Mouse (Mus musculus) mouse embryonic stem cell (cell line): ENCODE data around the gene Vwa3a.

Experiments
- in situ Hi-C, 2 experiments: fragments of 300-500 bp; cut with MboI; formaldehyde crosslinking; loops; 1 replicate in 1 of 2; 3 replicates in 1 of 2; pipeline ENCODE4 v1.14.3; 2019 to 2020; ENCODE audit warnings: low sequenced_read_pairs in 2 of 2, low pct_unique_long_range_greater_than_20kb in 1 of 2, mixed read lengths in 1 of 2; ENCODE audit not compliant: unreplicated experiment in 1 of 2

Gene Vwa3a

DNA sequence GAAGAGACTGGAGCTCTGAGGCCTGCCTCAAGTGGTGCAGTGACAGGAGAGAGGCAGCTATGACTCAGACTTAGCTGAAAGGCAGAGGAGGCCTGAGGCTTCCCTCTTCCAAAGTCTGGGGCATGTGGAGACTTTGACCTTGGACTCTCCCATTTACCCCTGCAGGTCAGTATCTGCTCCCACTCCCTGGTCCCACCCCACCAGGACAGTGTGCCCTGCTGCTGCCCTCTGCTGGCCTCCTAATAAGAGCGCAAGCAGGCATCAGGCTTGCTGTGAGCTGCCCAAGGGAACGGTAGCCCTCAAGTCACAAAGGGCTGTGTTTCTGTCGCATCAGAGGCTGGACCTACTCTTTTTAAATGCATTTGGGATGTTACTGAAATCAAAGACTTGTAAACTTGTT lies 87.3 kb downstream of the Vwa3a start:
- in situ Hi-C loops = loop anchor here in 1 of 2 experiments (25.0 kb wide), 1 partner anchor 286 kb away; no protein-coding TSS in a partner anchor

DNA sequence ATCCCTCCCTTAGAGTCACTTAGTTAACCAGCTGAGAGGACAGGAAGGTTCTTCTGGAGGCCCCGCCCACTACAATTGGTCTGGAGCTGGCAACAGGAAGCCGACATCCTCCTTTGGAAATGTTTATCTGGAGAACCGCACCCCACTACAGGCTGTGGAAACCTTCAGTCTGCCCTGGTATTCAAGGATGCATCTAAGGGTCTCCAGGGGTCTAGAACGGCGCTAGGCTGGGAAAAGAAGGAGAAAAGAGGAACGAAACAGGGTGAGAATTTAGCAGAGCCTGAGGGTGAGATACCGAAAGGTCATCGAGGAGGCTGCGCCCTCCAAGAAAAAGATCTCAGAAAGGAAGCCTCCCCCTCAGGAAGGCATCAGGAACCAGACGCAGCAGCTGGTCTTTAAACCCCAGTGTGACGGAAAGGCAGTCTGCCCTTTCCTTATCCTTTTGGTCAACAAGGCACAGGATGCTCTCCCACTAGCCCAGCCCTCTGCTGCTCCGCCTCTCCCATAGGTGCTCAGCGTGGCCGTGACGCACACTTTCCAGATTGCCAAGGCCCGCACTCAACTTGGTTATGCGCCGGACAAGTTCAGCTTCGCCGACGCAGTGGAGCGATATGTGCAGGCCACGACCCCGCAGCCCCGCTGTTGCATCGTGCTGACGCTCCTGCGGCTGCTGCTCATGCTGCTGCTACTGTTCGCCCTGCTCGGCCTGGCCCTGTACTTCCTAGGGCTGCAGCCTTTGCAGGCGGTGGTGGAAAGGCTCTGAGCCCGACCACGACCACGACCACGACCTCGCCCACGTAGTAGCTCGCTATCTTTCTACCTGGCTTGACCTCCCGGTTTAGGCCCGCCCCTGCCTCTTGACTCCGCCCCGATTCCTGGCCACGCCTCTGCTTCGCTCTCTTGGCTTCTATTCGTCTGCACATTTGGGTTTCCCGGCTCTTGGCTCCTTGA lies 91.6 kb downstream of the Vwa3a start:
- in situ Hi-C loops = loop anchor here in 1 of 2 experiments (25.0 kb wide), 1 partner anchor 282 kb away; no protein-coding TSS in a partner anchor

DNA sequence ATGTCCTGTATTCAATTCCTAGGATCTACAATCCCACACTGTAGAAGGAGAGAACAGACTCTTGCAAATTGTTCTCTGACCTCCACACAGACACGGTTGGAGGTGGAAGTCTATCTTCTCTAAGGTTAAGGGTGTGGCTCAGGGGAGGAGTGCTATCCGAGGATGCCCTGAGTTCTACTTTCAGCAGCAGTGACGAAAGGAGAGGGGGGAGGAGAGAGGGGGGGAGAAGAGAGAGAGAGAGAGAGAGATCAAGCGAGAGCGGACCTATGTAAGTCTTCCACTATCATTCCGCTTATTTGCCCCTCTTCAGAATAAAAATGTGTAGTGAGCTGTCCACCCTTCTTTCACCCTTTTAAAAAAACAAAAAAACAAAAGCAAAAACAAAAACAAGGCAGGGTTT lies 95.3 kb downstream of the Vwa3a start:
- in situ Hi-C loops = loop anchor here in 1 of 2 experiments (25.0 kb wide), 1 partner anchor 278 kb away; no protein-coding TSS in a partner anchor

DNA sequence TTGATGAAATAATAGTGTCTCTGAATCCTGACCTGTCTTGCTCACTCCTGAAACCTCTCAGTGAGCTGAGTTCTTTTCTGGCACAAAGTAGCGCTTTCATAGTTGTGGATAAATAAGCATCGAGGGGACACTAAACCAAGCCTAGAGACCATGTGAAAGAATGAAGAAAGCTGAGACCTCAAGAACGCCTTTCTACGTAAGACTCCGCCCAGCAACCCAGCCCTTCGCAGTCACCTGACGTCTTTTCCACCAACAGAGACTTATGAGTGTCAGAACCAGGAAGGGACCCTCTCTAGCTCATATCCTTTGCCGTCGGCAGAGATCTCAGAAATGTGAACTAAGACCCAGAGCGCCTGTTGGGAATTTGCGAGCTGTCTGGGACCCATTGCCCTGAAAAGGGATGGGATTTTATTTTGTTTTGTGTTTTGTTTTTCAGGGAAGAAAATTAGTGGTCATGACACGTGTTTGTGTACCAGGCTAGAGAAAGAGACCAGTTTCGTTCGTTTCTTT lies 95.8 kb downstream of the Vwa3a start:
- in situ Hi-C loops = loop anchor here (5.0 to 25.0 kb wide), 2 partner anchors 77 to 277 kb away; no protein-coding TSS in a partner anchor

DNA sequence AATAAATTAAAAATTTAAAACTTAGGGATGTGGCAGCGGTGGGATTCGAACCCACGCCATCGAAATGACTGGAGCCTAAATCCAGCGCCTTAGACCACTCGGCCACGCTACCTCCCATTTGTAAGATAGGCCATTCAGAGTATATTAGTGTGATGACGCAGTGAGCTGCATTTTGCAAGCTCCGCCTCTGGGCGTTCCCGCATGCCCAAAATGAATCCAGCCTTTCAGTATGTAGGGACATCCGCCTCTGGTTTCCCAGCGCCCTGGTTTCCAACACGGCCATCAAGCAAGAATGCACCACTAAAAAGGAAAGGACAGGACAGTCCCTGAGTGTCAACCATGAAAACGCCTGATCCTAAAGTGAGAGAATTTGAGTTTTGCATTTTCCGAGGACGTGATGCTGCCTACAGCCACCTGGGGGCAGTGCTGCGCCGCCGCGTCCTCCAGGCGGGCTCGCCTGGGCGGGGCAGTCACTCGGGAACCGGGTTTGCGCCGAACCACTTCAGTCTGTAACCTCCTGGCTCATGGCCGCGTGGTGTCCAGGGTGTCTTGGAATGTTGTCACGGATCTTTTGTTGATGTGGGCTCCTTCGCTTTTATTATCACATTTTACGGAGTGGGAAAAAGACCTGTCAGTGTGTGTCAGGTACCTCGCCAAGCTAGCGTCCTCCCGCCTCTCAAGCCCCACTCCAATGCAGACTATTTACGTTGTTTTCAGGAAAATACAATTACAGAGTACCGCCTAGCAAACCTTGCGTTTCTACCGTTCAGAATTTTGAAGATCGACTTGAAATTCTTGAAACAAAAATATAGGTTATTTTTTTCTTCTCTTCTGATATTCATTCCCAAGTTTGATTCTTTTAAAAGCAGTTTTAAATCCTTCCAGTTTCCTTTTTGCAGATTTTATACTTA lies 96.6 kb downstream of the Vwa3a start:
- in situ Hi-C loops = loop anchor here (5.0 to 25.0 kb wide), 2 partner anchors 77 to 277 kb away; no protein-coding TSS in a partner anchor

DNA sequence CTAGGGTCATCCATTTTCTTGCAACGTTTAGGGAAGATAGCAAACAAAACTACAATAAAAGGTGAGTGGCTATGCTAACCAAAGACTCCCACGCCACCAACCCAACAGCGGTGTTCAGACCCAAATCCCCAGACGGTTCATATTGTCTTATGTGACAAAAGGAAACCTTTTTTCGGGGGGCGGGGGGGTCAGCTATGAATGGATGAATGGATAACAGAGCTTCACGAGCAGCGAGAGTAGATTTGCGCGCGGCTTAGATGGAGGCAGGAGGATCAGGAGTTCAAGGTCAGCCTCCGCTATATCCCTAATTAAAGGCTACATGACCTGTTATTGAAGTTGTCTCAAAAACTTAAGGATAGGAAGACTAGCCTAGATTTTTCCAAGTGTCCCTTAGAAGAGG lies 97.2 kb downstream of the Vwa3a start:
- in situ Hi-C loops = loop anchor here (5.0 to 25.0 kb wide), 2 partner anchors 76 to 276 kb away; no protein-coding TSS in a partner anchor

DNA sequence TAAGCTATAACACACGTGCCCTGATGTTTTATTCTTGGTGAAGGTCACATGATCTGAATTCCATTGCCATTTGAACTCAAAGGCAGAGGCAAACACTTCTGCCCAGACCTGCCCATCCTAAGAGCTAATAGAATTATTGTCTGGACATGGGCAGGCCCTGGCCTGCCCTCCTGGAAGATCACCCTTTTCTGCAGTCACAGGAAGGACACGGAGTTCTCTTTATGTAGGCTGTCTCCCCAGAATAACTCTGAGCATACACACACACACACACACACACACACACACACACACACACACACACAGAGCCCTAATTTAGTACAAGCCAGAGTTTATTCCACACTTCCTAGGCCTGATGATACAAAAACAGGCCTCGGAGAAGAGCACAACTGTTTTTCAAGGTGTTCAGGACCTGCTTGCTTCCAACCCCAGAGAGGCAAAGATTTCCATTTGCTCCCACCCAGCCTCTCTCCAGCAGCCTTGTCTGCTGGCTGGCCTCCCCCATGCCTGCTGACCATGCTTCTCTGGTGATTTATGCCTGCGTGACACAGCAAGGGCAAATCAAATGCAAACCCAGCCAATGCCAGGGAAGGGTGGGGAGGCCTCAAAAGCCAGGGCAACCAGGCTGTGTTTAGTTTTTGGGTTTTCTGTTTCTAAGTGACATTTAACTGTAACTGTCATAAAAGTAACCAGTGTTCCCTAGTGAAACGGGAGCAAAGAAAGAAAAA lies 99.5 kb downstream of the Vwa3a start:
- in situ Hi-C loops = loop anchor here (5.0 to 25.0 kb wide), 2 partner anchors 74 to 274 kb away; no protein-coding TSS in a partner anchor

DNA sequence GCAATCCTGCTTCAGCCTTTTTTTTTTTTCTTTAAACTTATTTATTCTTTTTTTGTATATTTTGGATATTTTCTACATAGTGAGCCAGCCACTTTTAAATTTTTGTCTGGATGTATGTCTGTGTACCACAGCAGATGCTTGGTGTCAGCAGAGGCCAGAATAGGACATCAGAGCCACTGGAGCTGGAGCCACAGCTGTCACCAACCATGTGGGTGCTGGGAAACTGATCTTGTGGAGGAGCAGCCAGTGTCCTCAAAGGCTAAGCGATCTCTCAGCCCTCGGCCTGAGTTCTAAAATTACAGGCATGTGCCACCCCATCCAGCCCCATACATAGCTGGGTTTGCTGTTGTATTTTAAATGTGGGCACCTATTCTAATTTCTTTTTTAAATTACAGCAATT lies 100.7 kb downstream of the Vwa3a start:
- in situ Hi-C loops = loop anchor here (5.0 to 25.0 kb wide), 3 partner anchors 63 to 273 kb away; no protein-coding TSS in a partner anchor

DNA sequence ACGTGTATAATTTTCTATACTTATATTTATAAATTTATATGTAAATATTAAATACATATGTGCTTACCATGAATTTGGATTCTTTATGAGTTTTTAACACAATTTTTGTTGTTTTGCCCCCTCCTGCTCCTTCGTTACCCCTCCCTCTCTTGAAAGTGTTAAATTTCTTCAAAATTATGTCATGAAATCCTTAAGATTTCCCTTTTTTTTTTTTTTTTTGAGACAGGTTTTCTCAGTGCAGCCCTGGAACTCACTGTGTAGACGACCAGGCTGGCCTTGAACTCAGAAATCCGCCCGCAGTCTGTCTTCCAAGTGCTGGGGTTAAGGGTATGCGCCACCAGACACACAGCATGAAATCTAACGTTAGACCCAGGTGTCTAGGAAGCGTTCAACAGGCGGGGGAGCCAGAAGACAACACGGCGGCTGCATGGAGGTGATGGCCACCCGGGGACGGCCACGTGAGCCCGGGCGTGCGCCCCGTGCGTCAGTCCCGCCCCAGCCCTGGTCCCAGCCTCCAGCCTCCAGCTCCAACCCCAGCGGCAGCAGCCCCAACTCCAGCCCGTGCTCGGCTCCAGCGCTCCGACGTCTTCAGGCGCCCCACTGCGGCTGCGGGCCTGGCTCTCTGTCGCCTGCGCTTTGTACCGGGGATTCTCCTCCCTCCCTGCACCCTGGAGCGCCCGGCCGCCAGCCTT lies 103.4 kb downstream of the Vwa3a start, which contains the start of gene Eef2k:
Gene Eef2k, plus strand, starts transcription at position 487 of the 692 bp plus-strand sequence.
- in situ Hi-C loops = loop anchor here in 1 of 2 experiments (5.0 to 25.0 kb wide), 2 partner anchors 60 to 270 kb away; no protein-coding TSS in a partner anchor

DNA sequence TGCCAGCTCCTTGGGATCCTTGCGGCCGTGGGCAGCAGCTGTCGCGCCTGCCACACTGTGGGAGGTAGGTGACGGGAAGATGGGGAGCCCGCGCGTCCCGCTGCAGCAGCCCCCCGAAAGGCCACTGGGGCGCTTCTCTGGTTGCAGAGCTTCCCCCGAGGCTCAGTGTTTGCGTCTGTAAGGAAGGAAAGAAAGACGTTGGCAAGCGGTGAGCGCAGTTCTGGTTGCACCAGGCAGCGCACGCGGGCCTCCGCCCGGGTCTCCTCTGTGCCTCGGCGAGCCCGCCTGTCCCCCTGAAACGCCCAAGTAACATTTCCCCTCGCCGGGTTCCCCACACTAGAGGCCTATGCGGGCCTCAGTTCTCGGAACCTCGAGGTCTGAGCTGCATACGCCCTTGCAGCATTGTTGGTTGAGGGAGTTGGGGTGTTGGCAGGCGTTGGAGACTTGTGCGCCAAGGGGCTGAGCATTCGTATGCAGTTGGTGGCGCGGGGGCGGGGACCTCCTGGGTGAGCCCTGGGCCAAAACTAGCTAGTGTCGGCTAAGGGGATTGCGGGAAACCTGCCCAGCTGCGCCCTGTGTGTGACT lies 104.0 kb downstream of the Vwa3a start:
- in situ Hi-C loops = loop anchor here in 1 of 2 experiments (5.0 to 25.0 kb wide), 2 partner anchors 59 to 269 kb away; no protein-coding TSS in a partner anchor

DNA sequence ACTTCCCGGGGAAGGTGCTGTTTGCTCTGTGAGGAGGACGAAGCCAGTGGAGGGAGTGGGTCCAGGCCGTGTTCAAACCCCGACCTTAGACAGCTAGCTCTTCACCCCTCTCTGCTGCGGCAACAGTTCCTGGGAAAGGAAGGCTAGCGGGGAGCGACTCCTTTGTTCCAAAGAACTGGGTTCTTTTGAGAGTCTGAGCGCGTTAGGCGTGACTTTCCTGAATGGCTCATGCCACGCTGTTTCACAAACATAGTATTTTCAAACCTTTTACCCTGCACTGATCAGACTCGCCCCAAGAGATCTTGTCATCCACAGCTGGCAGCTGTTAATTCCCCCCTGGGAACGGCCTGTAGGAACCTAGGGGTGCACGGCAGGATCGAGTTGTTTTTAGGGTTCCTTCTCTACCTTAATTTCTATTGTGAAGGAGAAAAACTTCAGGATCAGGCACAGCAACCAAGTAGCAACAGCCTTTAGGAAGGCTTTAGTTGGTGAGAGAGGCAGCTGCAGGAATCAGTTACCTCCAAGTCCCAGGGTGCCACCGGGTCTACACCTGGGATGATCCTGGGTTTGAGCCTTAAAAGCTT lies 104.8 kb downstream of the Vwa3a start:
- in situ Hi-C loops = loop anchor here in 1 of 2 experiments (5.0 to 25.0 kb wide), 2 partner anchors 58 to 268 kb away; no protein-coding TSS in a partner anchor

DNA sequence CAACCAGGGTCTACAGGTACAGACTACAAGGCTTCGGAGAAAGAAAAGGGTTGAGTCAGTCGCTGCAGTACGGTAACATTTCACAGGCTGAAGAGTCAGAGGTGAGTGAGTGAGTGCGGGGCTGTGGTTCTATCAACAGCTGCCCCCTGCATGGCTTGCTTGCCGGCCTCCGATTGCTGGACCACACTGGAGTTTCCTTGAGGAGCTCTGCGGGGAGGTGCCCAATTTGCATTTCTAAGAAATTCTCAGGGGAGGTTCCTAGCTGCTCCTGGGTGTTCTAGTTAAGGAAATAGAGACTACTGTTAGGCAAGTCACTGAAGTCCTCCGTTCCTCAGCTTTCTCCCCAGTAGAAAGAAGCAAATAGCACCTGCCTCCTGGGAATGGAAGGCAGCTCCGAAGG lies 105.6 kb downstream of the Vwa3a start:
- in situ Hi-C loops = loop anchor here in 1 of 2 experiments (5.0 to 25.0 kb wide), 2 partner anchors 58 to 268 kb away; no protein-coding TSS in a partner anchor

DNA sequence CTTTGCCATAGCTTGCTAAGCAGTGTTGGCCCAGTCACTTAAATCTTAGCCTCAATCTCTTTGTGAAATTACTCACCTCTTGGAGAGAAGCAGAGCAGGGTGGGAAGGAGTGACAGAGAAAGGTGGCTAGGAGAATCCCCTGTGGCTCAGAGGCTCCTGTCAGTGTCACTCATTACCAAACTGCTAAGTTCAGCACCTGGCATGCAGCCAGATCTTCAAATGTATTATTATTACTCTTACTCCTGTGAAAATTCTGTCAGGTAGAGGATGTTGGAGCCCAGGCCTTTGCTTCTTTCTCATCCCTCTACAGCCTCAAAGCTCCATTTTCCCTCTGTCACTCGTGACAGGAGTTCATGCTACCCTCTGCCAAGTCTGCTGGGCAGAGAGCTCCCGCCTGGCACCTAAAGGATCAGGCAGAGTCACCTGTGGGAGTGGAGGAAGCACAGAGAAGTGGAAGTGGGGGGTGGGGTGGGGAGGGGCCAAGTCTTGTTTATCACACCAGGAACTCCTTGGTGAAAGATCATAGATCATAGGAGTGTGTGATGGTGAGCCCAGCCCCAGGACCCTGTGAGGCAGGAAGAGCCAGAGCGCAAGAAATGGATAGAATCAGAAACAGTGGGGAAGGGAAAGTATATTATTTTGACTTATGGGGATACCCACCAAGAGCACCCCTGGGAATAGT lies 109.9 kb downstream of the Vwa3a start:
- in situ Hi-C loops = loop anchor here in 1 of 2 experiments (25.0 kb wide), 1 partner anchor 263 kb away; no protein-coding TSS in a partner anchor

DNA sequence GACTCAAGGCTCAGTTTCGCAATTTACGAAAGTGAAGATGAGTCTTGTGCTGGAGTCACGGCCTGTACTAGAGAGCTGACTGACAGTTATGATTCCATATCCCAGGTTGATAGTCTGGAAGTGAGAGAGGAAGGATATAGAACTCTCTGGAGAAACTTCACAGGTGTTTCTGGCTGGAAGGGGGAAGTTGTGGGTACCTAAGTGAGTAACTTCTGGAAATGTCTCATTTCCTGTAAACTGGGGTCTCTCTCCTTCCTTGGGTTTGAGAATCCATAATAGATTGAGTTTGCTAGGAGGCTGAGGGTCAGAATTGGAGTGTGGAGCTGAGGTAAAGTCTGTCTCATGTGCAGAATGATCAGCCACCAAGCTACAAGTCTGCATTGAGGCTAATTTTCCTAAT lies 111.0 kb downstream of the Vwa3a start:
- in situ Hi-C loops = no loop called here
